Mouse (Mus musculus): ENCODE data around the gene Borcs6. TPM values are rescaled to one million over a fixed set of nuclear protein-coding genes. Genes with fewer than 3 reads are reported as not detected.
A peak's percentile ranks its signal among the peaks of the same experiment; 100 is the strongest.
"Not testable (repeated sequence)": the region's sequence is repeated elsewhere in the genome, so short reads cannot be mapped to it uniquely, and the experiment has no call there.

Gene Borcs6
- total RNA-seq, 2 experiments from 2014 or later = 17.4 to 18.8 TPM

GRCm38 (mm10) chr11:69080855-69081222 lies 21.3 kb downstream of the Borcs6 start:
- intact Hi-C loops (cut with DNase I) = no loop called here
- DNase-seq = no peak

- DNase-seq = no peak
- intact Hi-C loops (cut with DNase I) = no loop called here
Measured at GRCm38 (mm10) chr11:69081613-69082012, 22.1 kb downstream of the Borcs6 start.

- intact Hi-C loops (cut with DNase I) = no loop called here
- DNase-seq = no peak
Measured at GRCm38 (mm10) chr11:69085608-69086007, 26.1 kb downstream of the Borcs6 start.

GRCm38 (mm10) chr11:69086390-69086789 lies 26.9 kb downstream of the Borcs6 start:
- DNase-seq = no peak
- intact Hi-C loops (cut with DNase I) = no loop called here

GRCm38 (mm10) chr11:69087082-69087481 lies 27.6 kb downstream of the Borcs6 start:
- DNase-seq = no peak
- intact Hi-C loops (cut with DNase I) = no loop called here

- intact Hi-C loops (cut with DNase I) = no loop called here
- DNase-seq = no peak
Measured at GRCm38 (mm10) chr11:69087597-69087996, 28.1 kb downstream of the Borcs6 start.

GRCm38 (mm10) chr11:69088103-69088855 lies 28.8 kb downstream of the Borcs6 start, which contains the start of gene Vamp2:
Gene Vamp2, plus strand, starts transcription at chr11:69088490.
- intact Hi-C loops (cut with DNase I) = loop anchor here (2.0 kb wide), 1 partner anchor 15 kb away; no protein-coding TSS in a partner anchor
- DNase-seq = peak; percentile 88 to 90

- DNase-seq = no peak
- intact Hi-C loops (cut with DNase I) = loop anchor here (2.0 kb wide), 1 partner anchor 16 kb away; no protein-coding TSS in a partner anchor
Measured at GRCm38 (mm10) chr11:69088856-69089615, 29.5 kb downstream of the Borcs6 start.

GRCm38 (mm10) chr11:69089616-69090290 lies 30.2 kb downstream of the Borcs6 start:
- intact Hi-C loops (cut with DNase I) = loop anchor here (2.0 to 10.0 kb wide), 3 partner anchors 17 to 895 kb away; partner anchors contain the start of genes Ctdnep1, Elp5 and Kdm6b
- no peak for DNase-seq

GRCm38 (mm10) chr11:69090367-69090766 lies 30.9 kb downstream of the Borcs6 start:
- no peak for DNase-seq
- intact Hi-C loops (cut with DNase I) = loop anchor here (10.0 kb wide), 2 partner anchors 324 to 894 kb away; partner anchors contain the start of genes Ctdnep1, Elp5 and Kdm6b

- intact Hi-C loops (cut with DNase I) = loop anchor here (10.0 kb wide), 2 partner anchors 323 to 893 kb away; partner anchors contain the start of genes Ctdnep1, Elp5 and Kdm6b
Measured at GRCm38 (mm10) chr11:69091566-69092385, 32.3 kb downstream of the Borcs6 start.

GRCm38 (mm10) chr11:69092386-69092751 lies 32.9 kb downstream of the Borcs6 start:
- intact Hi-C loops (cut with DNase I) = loop anchor here (10.0 kb wide), 2 partner anchors 322 to 892 kb away; partner anchors contain the start of genes Ctdnep1, Elp5 and Kdm6b
- DNase-seq = peak; percentile 86 to 87

More at GRCm38 (mm10) chr11:69091566-69092385, 32.3 kb downstream of the Borcs6 start:
- no peak for DNase-seq

GRCm38 (mm10) chr11:69092871-69093270 lies 33.4 kb downstream of the Borcs6 start:
- intact Hi-C loops (cut with DNase I) = loop anchor here (10.0 kb wide), 2 partner anchors 322 to 892 kb away; partner anchors contain the start of genes Ctdnep1, Elp5 and Kdm6b

GRCm38 (mm10) chr11:69093856-69094255 lies 34.3 kb downstream of the Borcs6 start:
- DNase-seq = not testable (repeated sequence)
- intact Hi-C loops (cut with DNase I) = loop anchor here (10.0 kb wide), 2 partner anchors 321 to 891 kb away; partner anchors contain the start of genes Ctdnep1, Elp5 and Kdm6b

More at GRCm38 (mm10) chr11:69092871-69093270, 33.4 kb downstream of the Borcs6 start:
- no peak for DNase-seq

- intact Hi-C loops (cut with DNase I) = loop anchor here (10.0 kb wide), 2 partner anchors 320 to 890 kb away; partner anchors contain the start of genes Ctdnep1, Elp5 and Kdm6b
Measured at GRCm38 (mm10) chr11:69094697-69095429, 35.3 kb downstream of the Borcs6 start, which contains the start of gene Per1. Gene Per1, plus strand, starts transcription at chr11:69095217.

GRCm38 (mm10) chr11:69095511-69096231 lies 36.2 kb downstream of the Borcs6 start:
- intact Hi-C loops (cut with DNase I) = loop anchor here (10.0 kb wide), 2 partner anchors 319 to 889 kb away; partner anchors contain the start of genes Ctdnep1, Elp5 and Kdm6b
- DNase-seq = no peak

More at GRCm38 (mm10) chr11:69094697-69095429, 35.3 kb downstream of the Borcs6 start, which contains the start of gene Per1:
- DNase-seq = peak; percentile 96 to 98

GRCm38 (mm10) chr11:69096360-69096986 lies 37.0 kb downstream of the Borcs6 start:
- intact Hi-C loops (cut with DNase I) = loop anchor here (10.0 kb wide), 2 partner anchors 318 to 888 kb away; partner anchors contain the start of genes Ctdnep1, Elp5 and Kdm6b
- DNase-seq = no peak
